ENCODE assay signal across 7 mouse cellular contexts in genomic region chr8:123064809-123065213, GRCm38 (mm10). TPM values are rescaled to one million over a fixed set of nuclear protein-coding genes. Genes with fewer than 3 reads are reported as not detected.
DNase-seq lines count a peak whose midpoint lies in the region; ATAC-seq and TF ChIP-seq lines count a peak whose summit lies in the region.

No protein-coding gene starts in this region.

- H3K36me3 ChIP-seq in forebrain, postnatal 0 days (ENCODE audit: insufficient read depth): no peaks in the 10 kb centered on the region
- H3K36me3 ChIP-seq in liver, embryonic 14.5 days (replicated peaks; ENCODE audit: control insufficient read depth, insufficient read depth, low read depth): peaks cover 6% of the 10 kb centered on the region
- no peaks in the 10 kb centered on the region; the same call in 1 of the 2 replicates for H3K36me3 ChIP-seq in small intestine, adult 2 months (ENCODE audit: control insufficient read depth, insufficient read depth, low read length)

- peak; percentile 22; the same call in 1 of the 2 replicates for TF ChIP-seq EP300 in liver, embryonic 14.5 days (IDR thresholded peaks at IDR 0.05; ENCODE audit: low read depth)

- DNase-seq in lung, adult 2 months: no peak
- no peak for DNase-seq in lung, postnatal 4 days
- no peak for DNase-seq in forebrain, postnatal 0 days
- peak in 1 of 3 experiments; percentile 33 for DNase-seq in liver, embryonic 14.5 days (ENCODE audit: low read depth in 3 of 3, low spot score in 3 of 3)
- DNase-seq in gastrocnemius, postnatal 25 days: no peak

- no peak for TF ChIP-seq POLR2A in lung, adult 2 months (IDR thresholded peaks at IDR 0.05; ENCODE audit: borderline replicate concordance, extremely low read depth, low read depth, low read length)
- no peak for TF ChIP-seq POLR2A in small intestine, adult 2 months (IDR thresholded peaks at IDR 0.05; ENCODE audit: low read depth, low read length)

- H3K4me3 ChIP-seq in lung, adult 2 months (replicated peaks; ENCODE audit: extremely low read depth, low read depth, low read length): peak overlapping the region; percentile 83
- peak overlapping the region; percentile 92 for H3K4me3 ChIP-seq in forebrain, postnatal 0 days (ENCODE audit: low read depth, low read length)
- peak overlapping the region; percentile 76 to 96 for H3K4me3 ChIP-seq in liver, embryonic 14.5 days (ENCODE audit: insufficient read depth in 1 of 2, low read depth in 2 of 2, low read length in 2 of 2)
- H3K4me3 ChIP-seq in small intestine, adult 2 months (ENCODE audit: low read depth, low read length): peak overlapping the region; percentile 71

- H3K4me1 ChIP-seq in lung, adult 2 months (ENCODE audit: control insufficient read depth, insufficient read depth, low read length): peaks cover 8% of the 10 kb centered on the region
- peaks cover 15% of the 10 kb centered on the region for H3K4me1 ChIP-seq in forebrain, postnatal 0 days (ENCODE audit: insufficient read depth)
- H3K4me1 ChIP-seq in liver, embryonic 14.5 days (replicated peaks; ENCODE audit: control insufficient read depth in 2 of 2, insufficient read depth in 2 of 2, low read length in 1 of 2): peaks cover 12 to 19% of the 10 kb centered on the region in 2 experiments
- peaks cover 8% of the 10 kb centered on the region for H3K4me1 ChIP-seq in small intestine, adult 2 months (ENCODE audit: control insufficient read depth, insufficient read depth, insufficient read length, low read length)

- H3K4me2 ChIP-seq in forebrain, postnatal 0 days (ENCODE audit: low read depth): peak overlapping the region; percentile 82
- peak overlapping the region; percentile 85 for H3K4me2 ChIP-seq in liver, embryonic 14.5 days (ENCODE audit: low read depth)

- no peak for TF ChIP-seq CTCF in lung, adult 2 months (IDR thresholded peaks at IDR 0.05; ENCODE audit: insufficient read depth, low read length)
- no peak for TF ChIP-seq CTCF in forebrain, postnatal 0 days (IDR thresholded peaks at IDR 0.05; ENCODE audit: low read depth)
- no peak for TF ChIP-seq CTCF in liver, embryonic 14.5 days (IDR thresholded peaks at IDR 0.05; ENCODE audit: low read depth)
- no peak for TF ChIP-seq CTCF in small intestine, adult 2 months (IDR thresholded peaks at IDR 0.05; ENCODE audit: extremely low read depth, insufficient read length, insufficient replicate concordance, low read depth, low read length)

- WGBS in lung, adult 2 months: under 1% methylated on average over 14 of the region's 14 CpGs
- 2% methylated on average over 14 of the region's 14 CpGs for WGBS in forebrain, postnatal 0 days
- WGBS in liver, embryonic 14.5 days (ENCODE audit: insufficient replicate concordance): under 1% methylated on average over 14 of the region's 14 CpGs
- WGBS in small intestine, adult 2 months: under 1% methylated on average over 14 of the region's 14 CpGs

- H3K27me3 ChIP-seq in forebrain, postnatal 0 days (ENCODE audit: insufficient read depth, low read length): no peaks in the 10 kb centered on the region
- no peaks in the 10 kb centered on the region for H3K27me3 ChIP-seq in liver, embryonic 14.5 days (ENCODE audit: control insufficient read depth, insufficient read depth, low read length)
- no peaks in the 10 kb centered on the region for H3K27me3 ChIP-seq in small intestine, adult 2 months (ENCODE audit: control insufficient read depth, insufficient read depth, low read length)

- H3K9me3 ChIP-seq in forebrain, postnatal 0 days (ENCODE audit: low read length): no peaks in the 10 kb centered on the region
- no peaks in the 10 kb centered on the region for H3K9me3 ChIP-seq in liver, embryonic 14.5 days (ENCODE audit: control insufficient read depth, low read length)

- H3K27ac ChIP-seq in forebrain, postnatal 0 days (ENCODE audit: low read depth, low read length): peak overlapping the region; percentile 95
- H3K27ac ChIP-seq in liver, embryonic 14.5 days: peak overlapping the region; percentile 92
- H3K27ac ChIP-seq in small intestine, adult 2 months (ENCODE audit: insufficient read depth, low read depth, low read length): peak overlapping the region; percentile 86

- H3K9ac ChIP-seq in forebrain, postnatal 0 days: peak overlapping the region; percentile 93
- peak overlapping the region; percentile 97 for H3K9ac ChIP-seq in liver, embryonic 14.5 days (replicated peaks)

- peak; percentile 57 for ATAC-seq in activated CD4-positive, CD25-positive, alpha-beta regulatory T cell, adult 4 months
- ATAC-seq in forebrain, postnatal 0 days: peak; percentile 42
- ATAC-seq in liver, embryonic 14.5 days (ENCODE audit: insufficient read depth): peak; percentile 23

RNA-seq across cellular contexts. Expression of gene Spg7, which starts 2.1 kb away (rescaled TPM):
- polyA plus RNA-seq in lung, adult 2 months (2012; rRNA removed): 71.1 and 85.5 TPM in 2 replicates
- 10 to 100 TPM; 11.4 to 21.1 TPM for polyA plus RNA-seq in activated CD4-positive, CD25-positive, alpha-beta regulatory T cell, adult 4 months (2017; shearing (Covaris generic))
- total RNA-seq in forebrain, postnatal 0 days (2014; rRNA removed): 56.2 and 62.8 TPM in 2 replicates
- 39.8 and 52.9 TPM in 2 replicates for polyA plus RNA-seq in forebrain, postnatal 0 days (2015; fragmentation: Nextera tagmentation; extraction: Ambion mirVana)
- 19.0 and 26.0 TPM in 2 replicates for polyA plus RNA-seq in liver, embryonic 14.5 days (2012; rRNA removed)
- polyA plus RNA-seq in liver, embryonic 14.5 days (2014; fragmentation: Nextera tagmentation; extraction: Ambion mirVana): 19.5 and 21.0 TPM in 2 replicates
- polyA plus RNA-seq in small intestine, adult 2 months (2012; rRNA removed): 54.1 and 132 TPM in 2 replicates
- 10 to 100 TPM; 60.5 to 66.3 TPM for total RNA-seq in gastrocnemius, postnatal 25 days (2021)

RNA-seq across cellular contexts. Expression of gene Ankrd11, which starts 22.7 kb away (rescaled TPM):
- polyA plus RNA-seq in lung, adult 2 months (2012; rRNA removed): 48.7 and 67.5 TPM in 2 replicates
- 10 to 100 TPM; 75.8 to 77.3 TPM for polyA plus RNA-seq in activated CD4-positive, CD25-positive, alpha-beta regulatory T cell, adult 4 months (2017; shearing (Covaris generic))
- total RNA-seq in forebrain, postnatal 0 days (2014; rRNA removed): 88.7 and 103 TPM in 2 replicates
- polyA plus RNA-seq in forebrain, postnatal 0 days (2015; fragmentation: Nextera tagmentation; extraction: Ambion mirVana): 69.4 and 73.5 TPM in 2 replicates
- polyA plus RNA-seq in liver, embryonic 14.5 days (2012; rRNA removed): 9.9 and 12.4 TPM in 2 replicates
- polyA plus RNA-seq in liver, embryonic 14.5 days (2014; fragmentation: Nextera tagmentation; extraction: Ambion mirVana): 10.8 and 18.5 TPM in 2 replicates
- polyA plus RNA-seq in small intestine, adult 2 months (2012; rRNA removed): 23.9 and 79.9 TPM in 2 replicates
- 10 to 100 TPM; 43.5 to 51.1 TPM for total RNA-seq in gastrocnemius, postnatal 25 days (2021)

RNA-seq across cellular contexts. Expression of gene Rpl13, which starts 37.3 kb away (rescaled TPM):
- polyA plus RNA-seq in lung, adult 2 months (2012; rRNA removed): 1,500 and 2,209 TPM in 2 replicates
- polyA plus RNA-seq in activated CD4-positive, CD25-positive, alpha-beta regulatory T cell, adult 4 months (2017; shearing (Covaris generic)): 1,000 to 10,000 TPM; 2,503 to 2,608 TPM
- 2,315 and 2,714 TPM in 2 replicates for total RNA-seq in forebrain, postnatal 0 days (2014; rRNA removed)
- polyA plus RNA-seq in forebrain, postnatal 0 days (2015; fragmentation: Nextera tagmentation; extraction: Ambion mirVana): 944 and 1,242 TPM in 2 replicates
- polyA plus RNA-seq in liver, embryonic 14.5 days (2012; rRNA removed): 1,340 and 1,385 TPM in 2 replicates
- 1,145 and 1,179 TPM in 2 replicates for polyA plus RNA-seq in liver, embryonic 14.5 days (2014; fragmentation: Nextera tagmentation; extraction: Ambion mirVana)
- 2,280 and 2,994 TPM in 2 replicates for polyA plus RNA-seq in small intestine, adult 2 months (2012; rRNA removed)
- 100 to 1,000 TPM; 366 to 379 TPM for total RNA-seq in gastrocnemius, postnatal 25 days (2021)

RNA-seq across cellular contexts. Expression of gene Cpne7, which starts 52.4 kb away (rescaled TPM):
- 1.3 and 1.7 TPM in 2 replicates for polyA plus RNA-seq in lung, adult 2 months (2012; rRNA removed)
- polyA plus RNA-seq in activated CD4-positive, CD25-positive, alpha-beta regulatory T cell, adult 4 months (2017; shearing (Covaris generic)): 1 to 10 TPM in 1 of 2 experiments, under 1 TPM in 1; 0.65 to 2.2 TPM
- 30.2 and 32.6 TPM in 2 replicates for total RNA-seq in forebrain, postnatal 0 days (2014; rRNA removed)
- 13.5 and 25.0 TPM in 2 replicates for polyA plus RNA-seq in forebrain, postnatal 0 days (2015; fragmentation: Nextera tagmentation; extraction: Ambion mirVana)
- polyA plus RNA-seq in liver, embryonic 14.5 days (2012; rRNA removed): 1.7 and 1.9 TPM in 2 replicates
- polyA plus RNA-seq in liver, embryonic 14.5 days (2014; fragmentation: Nextera tagmentation; extraction: Ambion mirVana): 0.58 and 0.65 TPM in 2 replicates
- 0.77 and 0.94 TPM in 2 replicates for polyA plus RNA-seq in small intestine, adult 2 months (2012; rRNA removed)
- total RNA-seq in gastrocnemius, postnatal 25 days (2021): under 1 TPM in 1 of 2 experiments, not detected in 1; 0.13 TPM
